Mouse (Mus musculus) splenic B cell, adult 2 months (primary cell): ENCODE data around the gene Zswim4.

Experiments
- DNase-seq: peaks from one replicate; pipeline ENCODE4 v3.0.0-alpha.2; 2011; ENCODE audit warnings: low read depth, low spot score
- H3K27me3 ChIP-seq: 2 replicates; pipeline ENCODE4 v1.6.1; 2012; ENCODE audit warnings: mild to moderate bottlenecking, low read length, moderate library complexity, mixed read lengths; ENCODE audit not compliant: control insufficient read depth, poor library complexity, insufficient read depth, severe bottlenecking
- H3K36me3 ChIP-seq: 2 replicates; pipeline ENCODE4 v1.6.1; 2012; ENCODE audit warnings: mild to moderate bottlenecking, low read length, moderate library complexity, mixed read lengths; ENCODE audit not compliant: control insufficient read depth, poor library complexity, insufficient read depth, severe bottlenecking

Gene Zswim4

GRCm38 (mm10) chr8:84198871-84199270 is 38.0 kb downstream of the Zswim4 start:
- no peak for DNase-seq
- H3K36me3 ChIP-seq, result no peaks in the 10 kb centered on the region
- H3K27me3 ChIP-seq, result no peaks in the 10 kb centered on the region; the same call in 1 of the 2 replicates

GRCm38 (mm10) chr8:84197922-84198774 is 38.7 kb downstream of the Zswim4 start:
- Histone ChIP-seq H3K27me3 (no peaks in the 10 kb centered on the region; the same call in 1 of the 2 replicates), H3K36me3 (no peaks in the 10 kb centered on the region)
- DNase-seq, result peak; percentile 100

GRCm38 (mm10) chr8:84197141-84197921 is 39.5 kb downstream of the Zswim4 start:
- no peaks in the 10 kb centered on the region for H3K36me3 ChIP-seq
- no peaks in the 10 kb centered on the region; the same call in 1 of the 2 replicates for H3K27me3 ChIP-seq
- peak; percentile 93 for DNase-seq

GRCm38 (mm10) chr8:84194224-84194743 is 42.6 kb downstream of the Zswim4 start:
- Histone ChIP-seq H3K27me3 (no peaks in the 10 kb centered on the region; the same call in 1 of the 2 replicates), H3K36me3 (no peaks in the 10 kb centered on the region)
- DNase-seq, result no peak

- peak; percentile 81 for DNase-seq
- Histone ChIP-seq H3K27me3 (no peaks in the 10 kb centered on the region; the same call in 1 of the 2 replicates), H3K36me3 (no peaks in the 10 kb centered on the region)
Measured at GRCm38 (mm10) chr8:84193566-84193965, 43.3 kb downstream of the Zswim4 start.

GRCm38 (mm10) chr8:84193161-84193560 is 43.7 kb downstream of the Zswim4 start:
- Histone ChIP-seq H3K27me3 (no peaks in the 10 kb centered on the region; the same call in 1 of the 2 replicates), H3K36me3 (no peaks in the 10 kb centered on the region)
- no peak for DNase-seq

GRCm38 (mm10) chr8:84192555-84192954 is 44.3 kb downstream of the Zswim4 start:
- peak; percentile 88 for DNase-seq
- no peaks in the 10 kb centered on the region; the same call in 1 of the 2 replicates for H3K27me3 ChIP-seq
- no peaks in the 10 kb centered on the region for H3K36me3 ChIP-seq

- no peaks in the 10 kb centered on the region for H3K36me3 ChIP-seq
Measured at GRCm38 (mm10) chr8:84192023-84192422, 44.8 kb downstream of the Zswim4 start.

GRCm38 (mm10) chr8:84190191-84190867 is 46.5 kb downstream of the Zswim4 start:
- Histone ChIP-seq H3K36me3 (no peaks in the 10 kb centered on the region), H3K27me3 (no peaks in the 10 kb centered on the region)
- no peak for DNase-seq

More at GRCm38 (mm10) chr8:84192023-84192422, 44.8 kb downstream of the Zswim4 start:
- H3K27me3 ChIP-seq, result no peaks in the 10 kb centered on the region
- DNase-seq, result peak; percentile 20

GRCm38 (mm10) chr8:84189603-84190002 is 47.3 kb downstream of the Zswim4 start:
- no peaks in the 10 kb centered on the region for H3K36me3 ChIP-seq
- no peaks in the 10 kb centered on the region for H3K27me3 ChIP-seq
- no peak for DNase-seq

- DNase-seq, result no peak
- Histone ChIP-seq H3K36me3 (no peaks in the 10 kb centered on the region), H3K27me3 (no peaks in the 10 kb centered on the region)
Measured at GRCm38 (mm10) chr8:84188671-84189070, 48.2 kb downstream of the Zswim4 start.

- Histone ChIP-seq H3K36me3 (no peaks in the 10 kb centered on the region), H3K27me3 (no peaks in the 10 kb centered on the region)
- peak; percentile 91 for DNase-seq
Measured at GRCm38 (mm10) chr8:84187065-84187755, 49.6 kb downstream of the Zswim4 start.

GRCm38 (mm10) chr8:84186547-84186946 is 50.3 kb downstream of the Zswim4 start:
- H3K27me3 ChIP-seq, result no peaks in the 10 kb centered on the region
- no peaks in the 10 kb centered on the region for H3K36me3 ChIP-seq
- peak; percentile 90 for DNase-seq

- DNase-seq, result no peak
Measured at GRCm38 (mm10) chr8:84185117-84185516, 51.7 kb downstream of the Zswim4 start, which contains the start of gene Nanos3. TSS of gene Nanos3 (minus strand) at chr8:84185217.

More at GRCm38 (mm10) chr8:84185117-84185516, 51.7 kb downstream of the Zswim4 start, which contains the start of gene Nanos3:
- no peaks in the 10 kb centered on the region for H3K36me3 ChIP-seq
- no peaks in the 10 kb centered on the region for H3K27me3 ChIP-seq
